In the genomic region with DNA sequence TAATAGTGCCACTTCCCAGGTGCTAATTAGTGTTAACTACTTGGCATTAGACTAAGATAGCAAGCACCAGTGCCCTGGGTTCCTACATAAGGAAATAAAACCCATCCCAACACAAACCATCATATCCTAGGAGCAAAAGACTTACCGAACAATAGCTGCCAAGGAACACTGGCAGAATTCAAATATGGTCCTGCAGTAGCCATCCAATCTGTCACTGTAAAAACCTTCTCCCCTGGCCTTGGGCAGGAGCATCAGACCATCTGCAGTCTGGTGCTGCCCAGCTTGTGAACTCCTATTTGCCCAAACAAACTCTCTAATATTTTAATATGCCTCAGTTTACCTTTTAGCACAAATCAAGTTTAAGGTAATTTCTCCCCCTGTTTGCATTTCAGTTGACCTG, we compare ENCODE assay signal across 8 mouse cellular contexts.
"Had no signal": no experiment of that assay in that cellular context is flagged by ENCODE, and none has a peak within 500 bp of the region (broad histone marks: within the 10 kb centered on the region; RNA-seq: fewer than 3 reads in every experiment).

No protein-coding gene starts in this region.

- H3K4me3 ChIP-seq: midbrain, embryonic 10.5 days; midbrain, embryonic 12.5 days; myocyte; neural tube, embryonic 13.5 days; neural tube, embryonic 15.5 days; stomach, embryonic 15.5 days had no signal

- H3K4me2 ChIP-seq: lung, embryonic 14.5 days; midbrain, embryonic 12.5 days; neural tube, embryonic 13.5 days; neural tube, embryonic 15.5 days; stomach, embryonic 15.5 days had no signal

- H3K9me3 ChIP-seq: midbrain, embryonic 10.5 days; midbrain, embryonic 12.5 days; neural tube, embryonic 13.5 days; neural tube, embryonic 15.5 days; stomach, embryonic 15.5 days had no signal

- H3K9ac ChIP-seq: lung, embryonic 14.5 days; midbrain, embryonic 12.5 days; neural tube, embryonic 13.5 days; neural tube, embryonic 15.5 days; stomach, embryonic 15.5 days had no signal

- H3K27ac ChIP-seq: midbrain, embryonic 10.5 days; midbrain, embryonic 12.5 days; stomach, embryonic 15.5 days; stomach, postnatal 0 days had no signal

- H3K36me3 ChIP-seq: midbrain, embryonic 10.5 days; midbrain, embryonic 12.5 days; neural tube, embryonic 13.5 days; neural tube, embryonic 15.5 days; stomach, embryonic 15.5 days had no signal

- H3K27me3 ChIP-seq: neural tube, embryonic 13.5 days; neural tube, embryonic 15.5 days; stomach, embryonic 15.5 days had no signal
